Mouse (Mus musculus): Measurements from ENCODE around the gene Crhr2. TPM values are rescaled to one million over a fixed set of nuclear protein-coding genes. Genes with fewer than 3 reads are reported as not detected.

Gene Crhr2
- total RNA-seq (2021) = 1 to 10 TPM; 2.1 to 3.4 TPM
- long read RNA-seq, experiment 1, partial matches to known transcripts = 1 of 3 reads
- long read RNA-seq, experiment 1, other reads (novel, unspliced or antisense) = 0 of 3 reads
- long read RNA-seq, experiment 2 = 0 reads

- intact Hi-C loops (cut with DNase I) = no loop called here
Measured at GRCm38 (mm10) chr6:55132794-55133193, at the start of gene Crhr2. Gene Crhr2, minus strand, starts transcription at chr6:55133016.

GRCm38 (mm10) chr6:55179560-55179959 is 46.7 kb upstream of the Crhr2 start:
- DNase-seq (ENCODE audit: low spot score in 2 of 2) = no peak
- intact Hi-C loops (cut with DNase I) = no loop called here

More at GRCm38 (mm10) chr6:55132794-55133193, at the start of gene Crhr2:
- no peak for DNase-seq (ENCODE audit: low spot score in 2 of 2)

GRCm38 (mm10) chr6:55177060-55177732 is 44.4 kb upstream of the Crhr2 start:
- peak; percentile 38 for DNase-seq (ENCODE audit: low spot score in 2 of 2)
- intact Hi-C loops (cut with DNase I) = no loop called here

- intact Hi-C loops (cut with DNase I) = no loop called here
- DNase-seq (ENCODE audit: low spot score in 2 of 2) = no peak
Measured at GRCm38 (mm10) chr6:55175892-55176291, 43.1 kb upstream of the Crhr2 start.

GRCm38 (mm10) chr6:55175456-55175855 is 42.6 kb upstream of the Crhr2 start:
- no peak for DNase-seq (ENCODE audit: low spot score in 2 of 2)
- intact Hi-C loops (cut with DNase I) = no loop called here

GRCm38 (mm10) chr6:55174741-55175181 is 41.9 kb upstream of the Crhr2 start, which contains the start of gene Inmt:
Gene Inmt, minus strand, starts transcription at chr6:55175043.
- intact Hi-C loops (cut with DNase I) = loop anchor here (5.0 kb wide), 1 partner anchor 257 kb away; no protein-coding TSS in a partner anchor
- no peak for DNase-seq (ENCODE audit: low spot score in 2 of 2)

GRCm38 (mm10) chr6:55173941-55174349 is 41.1 kb upstream of the Crhr2 start:
- DNase-seq (ENCODE audit: low spot score in 2 of 2) = no peak
- intact Hi-C loops (cut with DNase I) = loop anchor here (5.0 kb wide), 1 partner anchor 257 kb away; no protein-coding TSS in a partner anchor

- intact Hi-C loops (cut with DNase I) = loop anchor here (5.0 kb wide), 1 partner anchor 256 kb away; no protein-coding TSS in a partner anchor
Measured at GRCm38 (mm10) chr6:55173171-55173570, 40.4 kb upstream of the Crhr2 start.

GRCm38 (mm10) chr6:55171638-55172037 is 38.8 kb upstream of the Crhr2 start:
- peak; percentile 37 to 49 for DNase-seq (ENCODE audit: low spot score in 2 of 2)
- intact Hi-C loops (cut with DNase I) = loop anchor here (5.0 kb wide), 1 partner anchor 254 kb away; no protein-coding TSS in a partner anchor

More at GRCm38 (mm10) chr6:55173171-55173570, 40.4 kb upstream of the Crhr2 start:
- no peak for DNase-seq (ENCODE audit: low spot score in 2 of 2)

GRCm38 (mm10) chr6:55169818-55170217 is 37.0 kb upstream of the Crhr2 start:
- intact Hi-C loops (cut with DNase I) = loop anchor here (5.0 to 10.0 kb wide), 6 partner anchors 98 to 575 kb away; partner anchors contain the start of genes Fkbp14, Plekha8 and Znrf2

GRCm38 (mm10) chr6:55166777-55167463 is 34.1 kb upstream of the Crhr2 start:
- peak; percentile 80 to 86 for DNase-seq (ENCODE audit: low spot score in 2 of 2)

More at GRCm38 (mm10) chr6:55169818-55170217, 37.0 kb upstream of the Crhr2 start:
- DNase-seq (ENCODE audit: low spot score in 2 of 2) = no peak

GRCm38 (mm10) chr6:55163046-55163584 is 30.3 kb upstream of the Crhr2 start:
- intact Hi-C loops (cut with DNase I) = loop anchor here (10.0 kb wide), 3 partner anchors 348 to 568 kb away; partner anchors contain the start of genes Fkbp14, Plekha8 and Znrf2
- DNase-seq (ENCODE audit: low spot score in 2 of 2) = no peak

More at GRCm38 (mm10) chr6:55166777-55167463, 34.1 kb upstream of the Crhr2 start:
- intact Hi-C loops (cut with DNase I) = loop anchor here (5.0 to 10.0 kb wide), 5 partner anchors 95 to 572 kb away; partner anchors contain the start of genes Fkbp14, Plekha8 and Znrf2

GRCm38 (mm10) chr6:55161311-55161761 is 28.5 kb upstream of the Crhr2 start:
- intact Hi-C loops (cut with DNase I) = loop anchor here (10.0 kb wide), 3 partner anchors 347 to 567 kb away; partner anchors contain the start of genes Fkbp14, Plekha8 and Znrf2
- DNase-seq (ENCODE audit: low spot score in 2 of 2) = peak; percentile 78 to 88

GRCm38 (mm10) chr6:55159256-55159655 is 26.4 kb upstream of the Crhr2 start:
- DNase-seq (ENCODE audit: low spot score in 2 of 2) = no peak
- intact Hi-C loops (cut with DNase I) = no loop called here

- intact Hi-C loops (cut with DNase I) = no loop called here
Measured at GRCm38 (mm10) chr6:55152226-55152625, 19.4 kb upstream of the Crhr2 start.

GRCm38 (mm10) chr6:55146138-55146537 is 13.3 kb upstream of the Crhr2 start:
- DNase-seq (ENCODE audit: low spot score in 2 of 2) = no peak
- intact Hi-C loops (cut with DNase I) = no loop called here

More at GRCm38 (mm10) chr6:55152226-55152625, 19.4 kb upstream of the Crhr2 start:
- DNase-seq (ENCODE audit: low spot score in 2 of 2) = no peak

- intact Hi-C loops (cut with DNase I) = no loop called here
- no peak for DNase-seq (ENCODE audit: low spot score in 2 of 2)
Measured at GRCm38 (mm10) chr6:55145285-55145684, 12.5 kb upstream of the Crhr2 start.

GRCm38 (mm10) chr6:55138343-55138742 is 5.5 kb upstream of the Crhr2 start:
- intact Hi-C loops (cut with DNase I) = no loop called here
- no peak for DNase-seq (ENCODE audit: low spot score in 2 of 2)

- intact Hi-C loops (cut with DNase I) = no loop called here
- no peak for DNase-seq (ENCODE audit: low spot score in 2 of 2)
Measured at GRCm38 (mm10) chr6:55133425-55133824, 609 bp upstream of the Crhr2 start.
